Mouse (Mus musculus) kidney, embryonic 15.5 days (tissue): Measurements from ENCODE around the gene Amer1. TPM values are rescaled to one million over a fixed set of nuclear protein-coding genes. Genes with fewer than 3 reads are reported as not detected.

Source experiments
- ATAC-seq: fragments of 200-750 bp; cut with Nextera tagmentation; replicated peaks from 2 replicates; pipeline ENCODE4 v1.8.0; 2017; ENCODE audit warnings: moderate TSS enrichment; ENCODE audit not compliant: low FRiP score
- H3K27ac ChIP-seq: fragments of 300-500 bp; sonication (generic); 2 replicates; pipeline ENCODE4 v1.5.1; 2015; ENCODE audit warnings: mild to moderate bottlenecking, inconsistent platforms
- H3K27me3 ChIP-seq: fragments of 300-500 bp; sonication (generic); 2 replicates; pipeline ENCODE4 v1.6.1; 2015; ENCODE audit warnings: inconsistent platforms
- H3K36me3 ChIP-seq: fragments of 300-500 bp; sonication (generic); 2 replicates; pipeline ENCODE4 v1.6.1; 2015; ENCODE audit warnings: inconsistent platforms
- H3K4me1 ChIP-seq: fragments of 300-500 bp; sonication (generic); 2 replicates; pipeline ENCODE4 v1.6.1; 2015; ENCODE audit warnings: inconsistent platforms
- H3K4me2 ChIP-seq: fragments of 300-500 bp; sonication (generic); 2 replicates; pipeline ENCODE4 v1.6.1; 2015; ENCODE audit warnings: moderate library complexity, mild to moderate bottlenecking, inconsistent platforms
- H3K4me3 ChIP-seq: fragments of 300-500 bp; sonication (generic); replicated peaks from 2 replicates; pipeline ENCODE4 v1.5.1; 2015; ENCODE audit warnings: mild to moderate bottlenecking, inconsistent platforms
- H3K9ac ChIP-seq: fragments of 300-500 bp; sonication (generic); 2 replicates; pipeline ENCODE4 v1.6.1; 2015; ENCODE audit warnings: mild to moderate bottlenecking, inconsistent platforms
- H3K9me3 ChIP-seq: fragments of 300-500 bp; sonication (generic); replicated peaks from 2 replicates; pipeline ENCODE4 v1.6.1; 2016; ENCODE audit warnings: inconsistent platforms
- WGBS: fragments of 180-500 bp; shearing (Covaris S2); methylation state at CpG from one replicate; pipeline ENCODE4 v1.1.7; 2015; ENCODE audit warnings: mixed read lengths; 5-methylcytosine and 5-hydroxymethylcytosine counted together
- polyA plus RNA-seq: library from polyadenylated mRNA; unstranded; fragments of >200 nt; fragmentation: Nextera tagmentation; extraction: Ambion mirVana; gene quantifications from 2 replicates; pipeline ENCODE4 v1.2.1, GENCODE M21; 2015

Gene Amer1
- polyA plus RNA-seq, result 10.0 and 11.1 TPM in 2 replicates

- H3K4me3 ChIP-seq, result peak within 1 kb of the TSS; percentile 61
- H3K4me1 ChIP-seq, result 0 out of 2 replicates have a peak, but pooled peaks cover 6% of the 10 kb centered on the region
- H3K27me3 ChIP-seq, result peaks cover 7% of the 10 kb centered on the region; the same call in 1 of the 2 replicates
- H3K9me3 ChIP-seq, result no peaks in the 10 kb centered on the region
- peak within 1 kb of the TSS; percentile 50 for H3K9ac ChIP-seq
- peak; percentile 97 for ATAC-seq
- peak within 1 kb of the TSS; percentile 61 for H3K4me2 ChIP-seq
- WGBS, result 20% methylated on average over 19 of the region's 19 CpGs
- H3K36me3 ChIP-seq, result no peaks in the 10 kb centered on the region
- peak within 1 kb of the TSS; percentile 90 for H3K27ac ChIP-seq
Measured at GRCm38 (mm10) chrX:95444776-95445111, at the start of gene Amer1. TSS of gene Amer1 (minus strand) at chrX:95444872.

- 70% methylated on average over 3 of the region's 3 CpGs for WGBS
- H3K27ac ChIP-seq, result no peak overlapping the region
- H3K36me3 ChIP-seq, result no peaks in the 10 kb centered on the region
- no peak overlapping the region for H3K4me3 ChIP-seq
- no peaks in the 10 kb centered on the region for H3K4me1 ChIP-seq
- H3K9me3 ChIP-seq, result no peaks in the 10 kb centered on the region
- H3K9ac ChIP-seq, result no peak overlapping the region
- no peaks in the 10 kb centered on the region for H3K27me3 ChIP-seq
- H3K4me2 ChIP-seq, result no peak overlapping the region
- ATAC-seq, result no peak
Measured at GRCm38 (mm10) chrX:95457166-95457565, 12.5 kb upstream of the Amer1 start.

GRCm38 (mm10) chrX:95445866-95446265, 1.2 kb upstream of the Amer1 start:
- 72% methylated on average over 2 of the region's 2 CpGs for WGBS
- ATAC-seq, result no peak
- Histone ChIP-seq H3K9me3 (no peaks in the 10 kb centered on the region), H3K4me1 (0 out of 2 replicates have a peak, but pooled peaks cover 6% of the 10 kb centered on the region), H3K9ac (no peak overlapping the region), H3K4me3 (no peak overlapping the region), H3K36me3 (no peaks in the 10 kb centered on the region), H3K4me2 (no peak overlapping the region), H3K27me3 (peaks cover 7% of the 10 kb centered on the region; the same call in 1 of the 2 replicates), H3K27ac (peak overlapping the region; percentile 90; the same call in 1 of the 2 replicates)

- H3K9me3 ChIP-seq, result no peaks in the 10 kb centered on the region
- H3K4me2 ChIP-seq, result peak overlapping the region; percentile 61
- peaks cover 7% of the 10 kb centered on the region; the same call in 1 of the 2 replicates for H3K27me3 ChIP-seq
- 0 out of 2 replicates have a peak, but pooled peaks cover 6% of the 10 kb centered on the region for H3K4me1 ChIP-seq
- H3K9ac ChIP-seq, result no peak overlapping the region
- H3K36me3 ChIP-seq, result no peaks in the 10 kb centered on the region
- ATAC-seq, result peak; percentile 41
- peak overlapping the region; percentile 61 for H3K4me3 ChIP-seq
- 33% methylated on average over 3 of the region's 3 CpGs for WGBS
- peak overlapping the region; percentile 90 for H3K27ac ChIP-seq
Measured at GRCm38 (mm10) chrX:95445141-95445540, 469 bp upstream of the Amer1 start.

- Histone ChIP-seq H3K4me3 (peak overlapping the region; percentile 61), H3K9ac (peak overlapping the region; percentile 50), H3K9me3 (no peaks in the 10 kb centered on the region), H3K4me1 (0 out of 2 replicates have a peak, but pooled peaks cover 6% of the 10 kb centered on the region), H3K27me3 (peaks cover 7% of the 10 kb centered on the region; the same call in 1 of the 2 replicates), H3K4me2 (peak overlapping the region; percentile 61), H3K27ac (peak overlapping the region; percentile 90), H3K36me3 (no peaks in the 10 kb centered on the region)
- ATAC-seq, result peak; percentile 83
- WGBS, result 16% methylated on average over 41 of the region's 42 CpGs
Measured at GRCm38 (mm10) chrX:95443898-95444775, 535 bp downstream of the Amer1 start.

- ATAC-seq, result no peak
- Histone ChIP-seq H3K27ac (peak overlapping the region; percentile 90), H3K36me3 (no peaks in the 10 kb centered on the region), H3K9me3 (no peaks in the 10 kb centered on the region), H3K4me1 (0 out of 2 replicates have a peak, but pooled peaks cover 6% of the 10 kb centered on the region), H3K4me3 (peak overlapping the region; percentile 61), H3K27me3 (peaks cover 7% of the 10 kb centered on the region; the same call in 1 of the 2 replicates), H3K9ac (peak overlapping the region; percentile 50; the same call in 1 of the 2 replicates), H3K4me2 (peak overlapping the region; percentile 61)
- 30% methylated on average over 12 of the region's 12 CpGs for WGBS
Measured at GRCm38 (mm10) chrX:95443390-95443789, 1.3 kb downstream of the Amer1 start.

GRCm38 (mm10) chrX:95442261-95442660, 2.4 kb downstream of the Amer1 start:
- Histone ChIP-seq H3K4me3 (no peak overlapping the region), H3K36me3 (no peaks in the 10 kb centered on the region), H3K9ac (no peak overlapping the region), H3K4me1 (0 out of 2 replicates have a peak, but pooled peaks cover 6% of the 10 kb centered on the region), H3K9me3 (no peaks in the 10 kb centered on the region), H3K27me3 (peaks cover 7% of the 10 kb centered on the region; the same call in 1 of the 2 replicates), H3K27ac (no peak overlapping the region), H3K4me2 (0 out of 2 replicates have a peak overlapping the region, but pooled peaks have one; percentile 61)
- ATAC-seq, result no peak
- WGBS, result 60% methylated on average over 1 of the region's 1 CpGs

GRCm38 (mm10) chrX:95441290-95441689, 3.4 kb downstream of the Amer1 start:
- no peaks in the 10 kb centered on the region for H3K36me3 ChIP-seq
- ATAC-seq, result no peak
- H3K4me2 ChIP-seq, result no peak overlapping the region
- peaks cover 7% of the 10 kb centered on the region; the same call in 1 of the 2 replicates for H3K27me3 ChIP-seq
- no peak overlapping the region for H3K9ac ChIP-seq
- H3K27ac ChIP-seq, result no peak overlapping the region
- 0 out of 2 replicates have a peak, but pooled peaks cover 6% of the 10 kb centered on the region for H3K4me1 ChIP-seq
- no peaks in the 10 kb centered on the region for H3K9me3 ChIP-seq
- no peak overlapping the region for H3K4me3 ChIP-seq

GRCm38 (mm10) chrX:95438491-95438890, 6.2 kb downstream of the Amer1 start:
- Histone ChIP-seq H3K4me1 (0 out of 2 replicates have a peak, but pooled peaks cover 6% of the 10 kb centered on the region), H3K36me3 (no peaks in the 10 kb centered on the region), H3K9ac (no peak overlapping the region), H3K4me3 (no peak overlapping the region), H3K9me3 (no peaks in the 10 kb centered on the region), H3K4me2 (no peak overlapping the region), H3K27me3 (0 out of 2 replicates have a peak, but pooled peaks cover 3% of the 10 kb centered on the region), H3K27ac (no peak overlapping the region)
- no peak for ATAC-seq
- 87% methylated on average over 4 of the region's 4 CpGs for WGBS

- no peak overlapping the region for H3K9ac ChIP-seq
- H3K9me3 ChIP-seq, result no peaks in the 10 kb centered on the region
- no peak overlapping the region for H3K4me2 ChIP-seq
- H3K4me1 ChIP-seq, result 0 out of 2 replicates have a peak, but pooled peaks cover under 1% of the 10 kb centered on the region
- 0 out of 2 replicates have a peak, but pooled peaks cover 3% of the 10 kb centered on the region for H3K27me3 ChIP-seq
- no peak for ATAC-seq
- 85% methylated on average over 1 of the region's 1 CpGs for WGBS
- H3K27ac ChIP-seq, result no peak overlapping the region
- no peak overlapping the region for H3K4me3 ChIP-seq
- no peaks in the 10 kb centered on the region for H3K36me3 ChIP-seq
Measured at GRCm38 (mm10) chrX:95437236-95437635, 7.4 kb downstream of the Amer1 start.

GRCm38 (mm10) chrX:95373101-95373500, 71.6 kb downstream of the Amer1 start:
- Histone ChIP-seq H3K4me3 (no peak overlapping the region), H3K4me2 (no peak overlapping the region), H3K4me1 (no peaks in the 10 kb centered on the region), H3K27ac (no peak overlapping the region), H3K27me3 (0 out of 2 replicates have a peak, but pooled peaks cover 3% of the 10 kb centered on the region), H3K9me3 (no peaks in the 10 kb centered on the region), H3K36me3 (no peaks in the 10 kb centered on the region), H3K9ac (no peak overlapping the region)
- no peak for ATAC-seq
